Mouse (Mus musculus) heart, postnatal 14 days (tissue): ENCODE measurements at regions not wholly inside any gene's neighbourhood (a gene's known extent, or its start where the extent isn't known, plus 50 kb on each side); places are given as distances from the start of the nearest gene placed in this dataset.
"Not testable (repeated sequence)": the region's sequence is repeated elsewhere in the genome, so short reads cannot be mapped to it uniquely, and the experiment has no call there.

ENCODE experiments used
- DNase-seq, 2 experiments: peaks; one replicate each; pipeline ENCODE4 v3.0.0; 2021 to 2022
- intact Hi-C: fragments of 180-260 bp; cut with DNase I; formaldehyde crosslinking; loops from one replicate; pipeline ENCODE4 v1.15.1; 2025

GRCm38 (mm10) chr14:16038336-16038735, 210.7 kb upstream of the Ngly1 start:
- intact Hi-C loops, result no loop called here

DNA sequence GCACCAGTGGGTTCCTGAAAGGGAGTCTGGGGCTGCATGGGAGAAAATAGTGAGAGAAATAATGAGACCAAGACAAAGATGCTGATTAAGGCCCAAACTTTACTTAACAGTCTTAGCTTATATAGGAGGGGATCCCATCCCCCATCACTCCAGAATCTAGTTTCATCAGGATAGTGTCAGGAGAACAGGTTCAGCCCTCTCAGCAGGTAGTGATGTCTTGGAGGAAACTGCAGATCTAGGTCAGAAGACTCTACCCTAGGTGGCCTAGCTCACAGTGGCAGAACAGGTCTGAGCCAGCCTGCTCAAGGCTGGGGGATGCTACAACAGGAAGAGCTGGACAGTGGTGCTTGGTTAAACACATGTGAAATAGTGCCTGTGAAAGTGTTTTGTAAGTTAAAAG, 204.6 kb upstream of the Ngly1 start:
- intact Hi-C loops, result no loop called here

More at GRCm38 (mm10) chr14:16038336-16038735, 210.7 kb upstream of the Ngly1 start:
- DNase-seq, result no peak

GRCm38 (mm10) chr14:16072534-16072933, 176.5 kb upstream of the Ngly1 start:
- DNase-seq, intact Hi-C loops: not testable (repeated sequence)

More for the DNA sequence above, 204.6 kb upstream of the Ngly1 start:
- DNase-seq, result no peak

DNA sequence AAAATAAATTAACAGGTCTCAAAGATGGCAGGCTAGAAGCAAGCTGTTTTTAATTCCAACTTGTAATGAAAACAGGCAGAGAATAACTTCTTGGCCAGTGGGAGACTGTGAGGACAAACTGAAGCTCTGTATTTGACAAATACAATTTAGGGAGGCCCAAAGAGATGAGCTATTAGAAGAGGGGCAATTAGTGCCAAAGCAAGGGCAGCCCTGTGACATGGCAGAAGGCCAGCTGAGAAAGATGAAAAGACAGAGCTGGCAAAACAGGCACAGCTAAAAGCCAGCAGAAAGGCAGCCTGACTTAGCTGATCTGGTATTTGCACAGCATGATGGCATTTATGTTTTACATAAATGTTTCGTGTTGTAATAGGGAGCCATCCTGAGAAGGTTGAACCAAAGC, 175.0 kb upstream of the Ngly1 start:
- intact Hi-C loops, result no loop called here
- no peak for DNase-seq

DNA sequence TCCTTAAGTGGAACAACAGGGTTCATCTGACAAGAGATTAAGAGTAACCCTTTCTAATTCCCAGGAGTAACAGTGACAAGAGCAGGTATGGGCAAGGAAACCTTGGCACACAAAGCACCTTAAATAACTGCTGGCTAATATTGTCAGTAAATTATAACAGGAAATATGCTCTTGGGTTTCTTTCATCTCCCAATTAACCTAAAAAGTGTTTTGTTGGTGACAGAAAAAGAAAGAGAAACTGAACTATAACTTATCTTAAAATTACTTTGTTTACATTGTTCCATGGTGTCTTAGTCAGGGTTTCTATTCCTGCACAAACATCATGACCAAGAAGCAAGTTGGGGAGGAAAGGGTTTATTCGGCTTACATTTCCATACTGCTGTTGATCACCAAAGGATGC, 170.0 kb upstream of the Ngly1 start:
- intact Hi-C loops, result no loop called here
- DNase-seq, result no peak

DNA sequence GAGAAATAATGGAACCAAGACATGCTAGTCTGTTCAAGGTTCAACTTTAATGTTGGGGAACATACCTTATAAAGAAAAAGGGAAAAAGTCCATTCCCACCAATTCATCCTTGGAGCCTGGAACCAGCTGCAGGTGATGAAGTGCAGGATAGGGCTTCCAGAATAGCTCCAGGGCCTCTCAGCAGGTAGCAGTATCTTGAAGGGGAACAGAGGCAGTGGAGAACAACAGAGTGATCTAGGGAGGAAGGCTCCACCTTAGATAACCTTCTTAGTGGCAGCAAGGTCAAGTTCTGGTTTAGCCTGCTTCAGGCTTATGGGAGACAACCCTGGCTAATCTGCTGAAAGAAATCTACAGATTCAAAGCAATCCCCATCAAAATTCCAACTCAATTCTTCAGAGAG, 161.8 kb upstream of the Ngly1 start:
- intact Hi-C loops, DNase-seq: not testable (repeated sequence)

GRCm38 (mm10) chr14:16092391-16093132, 156.5 kb upstream of the Ngly1 start:
- no peak for DNase-seq
- intact Hi-C loops, result no loop called here

DNA sequence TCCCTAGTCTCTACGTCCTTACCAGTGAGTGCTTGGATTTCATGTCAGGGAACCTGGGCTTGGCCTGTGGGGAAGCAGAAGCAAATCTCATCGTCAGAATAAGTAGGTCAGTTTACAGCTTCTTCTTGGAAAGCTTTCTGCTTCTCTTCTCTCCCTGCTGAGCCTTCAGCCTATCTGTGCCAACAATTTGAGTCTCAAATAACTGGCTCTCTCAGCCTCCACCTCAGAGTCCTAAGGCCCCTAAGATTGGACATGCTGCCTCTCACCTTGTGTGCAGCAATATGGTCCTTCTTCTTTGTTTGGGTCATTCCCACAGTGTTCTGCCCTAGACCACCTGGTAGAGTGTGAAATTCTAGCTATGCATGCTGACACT, 156.0 kb upstream of the Ngly1 start:
- intact Hi-C loops, result no loop called here
- DNase-seq, result no peak

DNA sequence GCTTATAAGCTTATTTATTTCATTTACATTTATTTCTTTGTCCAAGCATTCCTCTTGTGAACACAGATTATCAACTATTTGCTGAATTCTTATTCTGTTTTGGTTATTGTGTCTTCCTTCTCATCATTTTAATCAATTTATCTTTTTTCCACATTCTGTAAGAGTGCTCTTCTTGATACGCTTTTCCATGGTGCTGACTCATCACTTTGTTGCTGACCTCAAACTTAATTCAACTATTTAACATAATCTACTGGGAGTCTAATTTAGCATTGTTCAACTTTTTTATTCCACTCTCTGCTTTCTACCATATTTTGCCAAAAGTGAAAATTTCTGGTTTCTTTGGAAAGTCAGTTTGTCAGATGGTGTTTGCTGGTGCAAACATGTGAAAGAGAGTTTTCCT, 139.7 kb upstream of the Ngly1 start:
- DNase-seq, result no peak
- intact Hi-C loops, result no loop called here

GRCm38 (mm10) chr14:16132672-16133071, 116.4 kb upstream of the Ngly1 start:
- intact Hi-C loops, result no loop called here

DNA sequence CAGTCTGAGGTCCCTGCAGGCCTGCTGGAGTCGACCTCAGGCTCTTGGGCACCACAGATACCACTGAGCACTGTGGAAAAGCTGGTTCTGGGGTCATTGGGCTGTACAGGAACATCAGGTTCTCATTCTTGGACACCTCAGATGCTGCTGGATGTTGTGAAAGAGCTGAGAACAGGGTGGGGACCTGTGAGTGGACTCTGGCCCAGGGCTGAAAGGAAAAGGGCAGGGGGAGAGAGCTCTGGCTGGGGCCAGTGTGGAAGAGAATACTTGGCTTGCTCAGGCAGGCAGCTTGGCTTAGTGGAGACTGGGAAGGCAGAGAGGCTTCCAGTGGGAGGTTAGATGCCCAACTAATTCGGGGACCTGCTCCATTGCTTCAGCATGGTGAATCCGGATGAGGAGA, 115.7 kb upstream of the Ngly1 start:
- intact Hi-C loops, result no loop called here
- DNase-seq, result no peak

More at GRCm38 (mm10) chr14:16132672-16133071, 116.4 kb upstream of the Ngly1 start:
- DNase-seq, result no peak

- intact Hi-C loops, result no loop called here
- DNase-seq, result no peak
Measured at GRCm38 (mm10) chr14:16136187-16136586, 112.9 kb upstream of the Ngly1 start.

GRCm38 (mm10) chr14:16144299-16144698, 104.8 kb upstream of the Ngly1 start:
- intact Hi-C loops, result no loop called here
- no peak for DNase-seq

- intact Hi-C loops, result no loop called here
- DNase-seq, result no peak
Measured at GRCm38 (mm10) chr14:16146811-16147210, 102.3 kb upstream of the Ngly1 start.

- intact Hi-C loops, result no loop called here
- DNase-seq, result no peak
Measured at GRCm38 (mm10) chr14:16151815-16152214, 97.3 kb upstream of the Ngly1 start.

GRCm38 (mm10) chr14:16152702-16153101, 96.4 kb upstream of the Ngly1 start:
- no peak for DNase-seq
- intact Hi-C loops, result no loop called here

DNA sequence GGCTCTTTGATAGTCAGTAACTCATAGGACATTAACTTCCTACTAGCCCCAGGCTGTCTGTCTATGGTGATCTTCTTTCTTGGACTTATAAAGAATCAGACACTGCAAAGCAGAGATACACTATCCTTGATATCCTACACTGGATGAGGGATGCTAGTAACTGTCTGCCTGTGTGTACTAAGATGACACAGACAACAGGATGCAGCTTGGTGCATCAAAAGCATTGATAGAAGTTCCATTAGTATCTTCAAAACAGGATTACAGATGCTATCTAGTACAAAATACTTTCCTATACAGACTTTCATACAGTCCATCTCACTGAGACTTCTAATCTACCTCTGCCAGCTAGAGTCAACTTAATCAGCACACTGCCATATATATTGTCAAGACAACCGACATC, 94.0 kb upstream of the Ngly1 start:
- no peak for DNase-seq
- intact Hi-C loops, result no loop called here

DNA sequence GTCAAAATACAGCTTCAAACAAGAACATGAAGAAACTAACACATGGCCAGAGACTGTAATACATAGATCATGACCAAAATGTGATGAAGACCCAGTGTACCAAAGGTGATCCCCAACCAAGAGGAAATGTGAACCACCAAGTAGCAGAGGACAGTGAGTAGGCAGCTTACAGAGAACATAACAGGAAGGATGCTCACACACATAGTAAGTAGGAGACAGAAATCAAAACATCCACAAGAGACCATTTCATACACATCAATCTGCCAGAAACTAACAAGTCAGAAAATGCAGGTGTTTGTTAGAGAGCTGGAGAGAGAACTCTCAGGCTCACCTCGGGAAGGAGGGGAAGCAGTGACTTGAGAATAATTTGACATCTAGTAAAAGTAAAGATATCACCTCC, 78.9 kb upstream of the Ngly1 start:
- no peak for DNase-seq
- intact Hi-C loops, result no loop called here

DNA sequence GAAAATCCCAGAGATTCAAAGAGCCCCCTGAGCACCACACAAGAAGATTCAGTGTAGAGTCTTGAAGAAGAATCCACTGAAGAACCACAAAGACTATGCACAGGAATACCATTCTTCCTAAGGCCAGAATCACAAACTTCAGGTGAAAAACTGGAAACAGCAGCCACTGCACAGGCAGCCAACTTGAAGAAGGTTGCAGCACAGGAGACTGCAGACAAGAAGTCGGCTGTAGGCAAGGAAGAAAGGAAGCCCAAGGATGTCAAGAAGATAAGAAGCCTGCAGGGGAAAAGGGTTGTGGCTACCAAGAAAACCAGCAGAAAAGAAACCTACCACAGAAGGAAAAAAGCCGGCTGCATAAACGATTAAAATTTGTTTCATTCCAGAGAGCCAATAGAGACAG, 76.8 kb upstream of the Ngly1 start:
- intact Hi-C loops, result no loop called here
- DNase-seq, result no peak

DNA sequence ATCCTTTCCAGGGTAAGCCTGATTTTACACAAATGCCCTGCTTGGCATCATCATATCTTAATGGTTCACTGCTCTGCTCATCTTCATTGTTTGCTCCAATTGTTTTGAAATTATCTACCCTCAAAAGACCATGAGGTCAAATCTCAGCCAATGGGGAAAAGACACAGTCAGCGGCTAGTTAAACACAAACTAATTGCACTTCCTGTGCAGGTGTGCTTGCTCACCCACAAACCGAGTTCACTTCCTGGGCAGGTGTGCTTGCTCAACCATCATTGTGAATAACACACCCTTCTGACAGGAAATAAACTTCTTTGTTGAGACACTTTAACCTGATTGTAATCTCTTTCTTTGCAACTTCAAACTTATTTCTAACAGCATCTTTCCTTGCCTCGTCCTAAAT, 75.8 kb upstream of the Ngly1 start:
- intact Hi-C loops, result no loop called here
- DNase-seq, result no peak

DNA sequence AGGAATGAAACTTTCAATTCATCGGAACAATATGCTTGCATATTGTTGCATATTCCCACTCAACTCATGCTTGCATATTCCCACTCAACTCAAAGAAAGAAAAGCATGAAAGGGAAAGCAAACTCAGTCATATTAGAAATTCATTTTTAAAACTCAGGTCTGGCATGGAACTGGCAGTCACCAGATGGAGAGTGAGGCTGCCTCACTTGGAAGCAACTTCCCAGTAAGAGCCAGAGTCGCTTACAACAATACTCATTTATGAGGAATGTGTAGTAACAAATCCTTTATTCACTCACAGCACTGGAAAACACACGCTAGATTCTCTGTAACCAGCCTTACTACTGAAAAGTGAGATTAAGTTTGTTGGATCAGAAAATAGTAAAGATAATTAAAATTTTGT, 70.9 kb upstream of the Ngly1 start:
- intact Hi-C loops, result no loop called here
- DNase-seq, result no peak

- no peak for DNase-seq
- intact Hi-C loops, result no loop called here
Measured at GRCm38 (mm10) chr14:16181822-16182221, 67.3 kb upstream of the Ngly1 start.

GRCm38 (mm10) chr14:16185246-16185645, 63.8 kb upstream of the Ngly1 start:
- intact Hi-C loops, result no loop called here
- DNase-seq, result no peak
